ENCODE assay signal across 8 mouse cellular contexts in genomic region chr5:5379870-5380730, GRCm38 (mm10). TPM values are rescaled to one million over a fixed set of nuclear protein-coding genes. Genes with fewer than 3 reads are reported as not detected.
A peak's percentile ranks its signal among the peaks of the same experiment; 100 is the strongest.
DNase-seq lines count a peak whose midpoint lies in the region; ATAC-seq lines count a peak whose summit lies in the region.

No protein-coding gene starts in this region.

- WGBS in forebrain, embryonic 11.5 days, result under 1% methylated on average over 101 of the region's 128 CpGs
- WGBS in heart, embryonic 15.5 days, result under 1% methylated on average over 101 of the region's 128 CpGs
- under 1% methylated on average over 123 of the region's 128 CpGs for whole genome bisulfite sequencing in liver, embryonic 15.5 days (ENCODE audit: insufficient replicate concordance)
- WGBS in neural tube, embryonic 11.5 days, result under 1% methylated on average over 94 of the region's 128 CpGs

- peak overlapping the region; percentile 72 for H3K27ac ChIP-seq in forebrain, embryonic 11.5 days (ENCODE audit: low read depth, low read length)
- peak overlapping the region; percentile 89 for H3K27ac ChIP-seq in heart, embryonic 15.5 days
- H3K27ac ChIP-seq in liver, embryonic 15.5 days (replicated peaks), result no peak overlapping the region
- H3K27ac ChIP-seq in neural tube, embryonic 11.5 days (ENCODE audit: low read depth, low read length), result peak overlapping the region; percentile 95

- peak; percentile 94 for ATAC-seq in forebrain, embryonic 11.5 days (replicated peaks; ENCODE audit: low FRiP score)
- peak; percentile 87 for ATAC-seq in heart, embryonic 15.5 days (replicated peaks; ENCODE audit: insufficient number of reproducible peaks, insufficient read depth, low FRiP score, low read depth)
- peak; percentile 82 for ATAC-seq in liver, embryonic 15.5 days (ENCODE audit: insufficient read depth)
- ATAC-seq in neural tube, embryonic 11.5 days (ENCODE audit: insufficient read depth, low FRiP score, low TSS enrichment), result peak; percentile 92

- peak overlapping the region; percentile 73 for H3K4me2 ChIP-seq in forebrain, embryonic 11.5 days (ENCODE audit: low read depth, low read length, severe bottlenecking)
- peak overlapping the region; percentile 84 for H3K4me2 ChIP-seq in heart, embryonic 15.5 days
- peak overlapping the region; percentile 73 for H3K4me2 ChIP-seq in liver, embryonic 15.5 days
- H3K4me2 ChIP-seq in neural tube, embryonic 11.5 days (ENCODE audit: low read depth), result peak overlapping the region; percentile 75

- H3K27me3 ChIP-seq in forebrain, embryonic 11.5 days (ENCODE audit: control insufficient read depth, insufficient read depth, low read length), result no peaks in the 10 kb centered on the region
- H3K27me3 ChIP-seq in heart, embryonic 15.5 days, result no peaks in the 10 kb centered on the region
- peaks cover 44% of the 10 kb centered on the region for H3K27me3 ChIP-seq in liver, embryonic 15.5 days
- no peaks in the 10 kb centered on the region for H3K27me3 ChIP-seq in neural tube, embryonic 11.5 days (ENCODE audit: control insufficient read depth, insufficient read depth, low read length)

- H3K9ac ChIP-seq in forebrain, embryonic 11.5 days (ENCODE audit: low read length), result peak overlapping the region; percentile 95
- H3K9ac ChIP-seq in heart, embryonic 15.5 days, result peak overlapping the region; percentile 91
- no peak overlapping the region; the same call in 1 of the 2 replicates for H3K9ac ChIP-seq in liver, embryonic 15.5 days
- H3K9ac ChIP-seq in neural tube, embryonic 11.5 days (ENCODE audit: low read length), result peak overlapping the region; percentile 93

- peak; percentile 72 for DNase-seq in 3T3-L1 (ENCODE audit: low read depth, low spot score)
- DNase-seq in brain, adult 2 months (ENCODE audit: low read depth, low spot score), result peak; percentile 71
- DNase-seq in forebrain, embryonic 11.5 days (ENCODE audit: low spot score), result peak; percentile 87
- peak; percentile 22 to 58 for DNase-seq in kidney, postnatal 25 days
- peak; percentile 84 for DNase-seq in neural tube, embryonic 11.5 days (ENCODE audit: low spot score)
- DNase-seq in testis, postnatal 10 days (ENCODE audit: low spot score), result peak; percentile 73

- no peaks in the 10 kb centered on the region for H3K9me3 ChIP-seq in forebrain, embryonic 11.5 days (ENCODE audit: control insufficient read depth, low read length)
- H3K9me3 ChIP-seq in heart, embryonic 15.5 days (replicated peaks), result no peaks in the 10 kb centered on the region
- H3K9me3 ChIP-seq in liver, embryonic 15.5 days (replicated peaks), result no peaks in the 10 kb centered on the region
- no peaks in the 10 kb centered on the region for H3K9me3 ChIP-seq in neural tube, embryonic 11.5 days (ENCODE audit: control insufficient read depth, low read length)

- peak overlapping the region; percentile 70 for H3K4me3 ChIP-seq in forebrain, embryonic 11.5 days (ENCODE audit: low read depth, low read length)
- peak overlapping the region; percentile 91 for H3K4me3 ChIP-seq in heart, embryonic 15.5 days
- peak overlapping the region; percentile 62 for H3K4me3 ChIP-seq in liver, embryonic 15.5 days (replicated peaks)
- peak overlapping the region; percentile 71 for H3K4me3 ChIP-seq in neural tube, embryonic 11.5 days (ENCODE audit: low read depth, low read length)

- no peaks in the 10 kb centered on the region; the same call in 1 of the 2 replicates for H3K4me1 ChIP-seq in forebrain, embryonic 11.5 days (replicated peaks; ENCODE audit: control insufficient read depth, insufficient read depth, low read length)
- H3K4me1 ChIP-seq in heart, embryonic 15.5 days (replicated peaks), result peaks cover 11% of the 10 kb centered on the region
- H3K4me1 ChIP-seq in liver, embryonic 15.5 days (replicated peaks), result 0 out of 2 replicates have a peak, but pooled peaks cover 2% of the 10 kb centered on the region
- H3K4me1 ChIP-seq in neural tube, embryonic 11.5 days (ENCODE audit: control insufficient read depth, insufficient read depth, low read length), result peaks cover 7% of the 10 kb centered on the region; the same call in 1 of the 2 replicates

- H3K36me3 ChIP-seq in forebrain, embryonic 11.5 days (ENCODE audit: control insufficient read depth, insufficient read depth, low read length), result no peaks in the 10 kb centered on the region
- no peaks in the 10 kb centered on the region for H3K36me3 ChIP-seq in heart, embryonic 15.5 days
- H3K36me3 ChIP-seq in liver, embryonic 15.5 days (replicated peaks), result no peaks in the 10 kb centered on the region
- H3K36me3 ChIP-seq in neural tube, embryonic 11.5 days (ENCODE audit: control insufficient read depth, insufficient read depth, low read length), result no peaks in the 10 kb centered on the region

RNA-seq across cellular contexts. Expression of gene Cdk14, which starts 40.0 kb away (rescaled TPM):
- 23.5 and 24.0 TPM in 2 replicates for polyA plus RNA-seq in forebrain, embryonic 11.5 days (2014; fragmentation: Nextera tagmentation; extraction: Ambion mirVana)
- 12.0 and 13.6 TPM in 2 replicates for polyA plus RNA-seq in heart, embryonic 15.5 days (2015; fragmentation: Nextera tagmentation; extraction: Ambion mirVana)
- 1.2 TPM in 2 replicates for polyA plus RNA-seq in liver, embryonic 15.5 days (2015; fragmentation: Nextera tagmentation; extraction: Ambion mirVana)
- polyA plus RNA-seq in neural tube, embryonic 11.5 days (2014; fragmentation: Nextera tagmentation; extraction: Ambion mirVana), result 26.8 and 29.5 TPM in 2 replicates
